Mouse (Mus musculus): ENCODE measurements around the gene Spon1.

DNA sequence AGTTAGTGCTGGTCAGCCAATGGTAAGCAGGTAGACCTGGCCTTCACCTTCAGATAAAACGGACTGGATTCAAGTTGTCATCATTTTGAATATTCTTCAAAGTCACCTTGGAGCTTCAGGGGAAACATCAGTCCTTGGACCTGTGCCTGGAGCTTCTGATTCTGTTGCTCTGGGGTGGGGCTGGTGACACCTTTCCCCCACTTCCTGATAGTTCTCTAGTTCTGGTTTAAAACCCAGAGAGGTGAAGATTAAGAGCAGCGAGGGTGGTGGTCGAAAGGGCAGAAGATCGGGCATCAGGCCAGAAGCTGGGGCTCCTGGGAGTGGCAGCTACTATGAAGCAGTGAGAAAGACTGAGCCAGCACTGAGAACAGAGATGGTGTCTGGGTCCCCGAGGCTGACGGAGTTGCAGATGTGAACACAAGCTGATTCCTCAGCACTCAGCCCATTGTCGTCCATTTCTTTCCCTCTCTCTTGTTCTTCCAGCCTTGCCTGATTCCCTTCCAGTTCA lies 51.1 kb downstream of the Spon1 start:
- no peak for TF ChIP-seq CTCF (IDR thresholded peaks at IDR 0.05; ENCODE audit: borderline replicate concordance, insufficient read depth, low read depth, low read length)
- TF ChIP-seq POLR2A (IDR thresholded peaks at IDR 0.05; ENCODE audit: borderline replicate concordance, insufficient read depth, low read length): no peak

Measured in cerebellum, adult 2 months (tissue).